Mouse (Mus musculus) heart, embryonic 16.5 days (tissue): ENCODE data around the gene Gja10. TPM values are rescaled to one million over a fixed set of nuclear protein-coding genes. Genes with fewer than 3 reads are reported as not detected.

Experiments used
- ATAC-seq: fragments of 200-750 bp; cut with Nextera tagmentation; replicated peaks from 2 replicates; pipeline ENCODE4 v1.8.0; 2017; ENCODE audit warnings: moderate number of reproducible peaks; ENCODE audit not compliant: insufficient read depth, low FRiP score; ENCODE audit errors: extremely low read depth
- H3K27ac ChIP-seq: fragments of 300-500 bp; sonication (generic); 2 replicates; pipeline ENCODE4 v1.5.1; 2014; ENCODE audit warnings: mild to moderate bottlenecking, low read length, control low read depth, moderate library complexity
- H3K27me3 ChIP-seq: fragments of 300-500 bp; sonication (generic); 2 replicates; pipeline ENCODE4 v1.6.1; 2014; ENCODE audit warnings: low read length, mixed read lengths; ENCODE audit not compliant: control insufficient read depth, insufficient read depth
- H3K36me3 ChIP-seq: fragments of 300-500 bp; sonication (generic); 2 replicates; pipeline ENCODE4 v1.6.1; 2014; ENCODE audit not compliant: control insufficient read depth, insufficient read depth
- H3K4me1 ChIP-seq: fragments of 300-500 bp; sonication (generic); 2 replicates; pipeline ENCODE4 v1.6.1; 2014; ENCODE audit warnings: low read length, mixed read lengths; ENCODE audit not compliant: control insufficient read depth, insufficient read depth
- H3K4me2 ChIP-seq: fragments of 300-500 bp; sonication (generic); 2 replicates; pipeline ENCODE4 v1.6.1; 2014; ENCODE audit warnings: low read depth, mild to moderate bottlenecking, control low read depth, low read length
- H3K4me3 ChIP-seq: fragments of 300-500 bp; sonication (generic); 2 replicates; pipeline ENCODE4 v1.5.1; 2014; ENCODE audit warnings: mild to moderate bottlenecking, control low read depth, low read length
- H3K9ac ChIP-seq: fragments of 300-500 bp; sonication (generic); 2 replicates; pipeline ENCODE4 v1.6.1; 2014; ENCODE audit warnings: low read length, control low read depth
- H3K9me3 ChIP-seq: fragments of 300-500 bp; sonication (generic); replicated peaks from 2 replicates; pipeline ENCODE4 v1.6.1; 2016; ENCODE audit warnings: low read length; ENCODE audit not compliant: control insufficient read depth
- WGBS: fragments of 180-500 bp; shearing (Covaris S2); extraction: QIAGEN DNeasy Blood & Tissue Kit; methylation state at CpG from one replicate; pipeline ENCODE4 v1.1.7; 2014; 5-methylcytosine and 5-hydroxymethylcytosine counted together
- polyA plus RNA-seq: library from polyadenylated mRNA; unstranded; fragments of >200 nt; fragmentation: Nextera tagmentation; extraction: Ambion mirVana; gene quantifications from 2 replicates; pipeline ENCODE4 v1.2.1, GENCODE M21; 2015

Gene Gja10
- not detected in 2 replicates for polyA plus RNA-seq

DNA sequence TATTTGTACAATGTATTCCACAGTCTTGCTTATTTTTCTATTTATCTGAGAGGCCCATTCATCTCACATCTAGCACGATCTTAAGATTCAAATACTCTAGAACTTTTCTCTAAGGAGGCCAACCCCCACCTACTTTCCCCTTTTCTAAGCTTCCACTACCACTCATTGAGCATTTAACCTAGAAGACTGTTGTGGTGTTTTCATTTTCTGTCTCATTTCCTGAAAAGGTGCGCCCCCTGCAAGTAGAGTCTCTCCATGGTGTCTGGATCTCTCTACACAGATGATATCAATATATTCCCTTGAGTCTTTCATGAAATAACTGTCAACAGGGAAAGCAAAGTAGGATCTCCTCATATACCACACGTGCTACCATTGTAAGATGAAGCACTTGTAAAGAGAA, at the start of gene Gja10:
Gja10 (minus strand) TSS at position 101 of the 400 bp plus-strand sequence.
- H3K36me3 ChIP-seq: no peaks in the 10 kb centered on the region
- H3K27me3 ChIP-seq: no peaks in the 10 kb centered on the region
- H3K27ac ChIP-seq: no peak within 1 kb of the TSS
- no peak within 1 kb of the TSS for H3K9ac ChIP-seq
- no peaks in the 10 kb centered on the region for H3K4me1 ChIP-seq
- ATAC-seq: no peak
- no peak within 1 kb of the TSS for H3K4me3 ChIP-seq
- H3K9me3 ChIP-seq: no peaks in the 10 kb centered on the region
- WGBS: 56% methylated on average over 3 of the region's 3 CpGs
- no peak within 1 kb of the TSS for H3K4me2 ChIP-seq

DNA sequence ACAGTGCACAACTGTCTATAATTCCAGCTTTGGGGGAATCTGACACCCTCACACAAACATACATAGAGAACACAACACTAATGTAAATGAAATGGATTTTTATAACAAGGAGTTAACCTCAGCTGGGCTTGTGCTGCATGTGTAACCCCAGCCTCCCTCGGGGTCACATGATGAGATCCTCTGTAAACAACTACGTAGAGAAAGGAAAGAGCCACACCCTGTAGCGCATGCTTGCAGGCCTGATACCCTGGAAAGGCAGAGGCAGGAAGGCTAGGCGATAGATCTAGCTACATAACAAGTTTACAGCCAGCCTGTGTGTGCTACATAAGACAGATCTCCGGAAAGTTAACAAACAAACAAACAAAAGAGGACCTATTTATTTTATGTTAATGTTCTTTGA, 49.1 kb upstream of the Gja10 start:
- H3K4me2 ChIP-seq: no peak overlapping the region
- no peak overlapping the region for H3K27ac ChIP-seq
- H3K27me3 ChIP-seq: no peaks in the 10 kb centered on the region
- no peak for ATAC-seq
- no peak overlapping the region for H3K4me3 ChIP-seq
- H3K36me3 ChIP-seq: peaks cover 20% of the 10 kb centered on the region
- H3K9ac ChIP-seq: no peak overlapping the region
- 78% methylated on average over 5 of the region's 5 CpGs for WGBS
- 0 out of 2 replicates have a peak, but pooled peaks cover 2% of the 10 kb centered on the region for H3K4me1 ChIP-seq
- no peaks in the 10 kb centered on the region for H3K9me3 ChIP-seq

DNA sequence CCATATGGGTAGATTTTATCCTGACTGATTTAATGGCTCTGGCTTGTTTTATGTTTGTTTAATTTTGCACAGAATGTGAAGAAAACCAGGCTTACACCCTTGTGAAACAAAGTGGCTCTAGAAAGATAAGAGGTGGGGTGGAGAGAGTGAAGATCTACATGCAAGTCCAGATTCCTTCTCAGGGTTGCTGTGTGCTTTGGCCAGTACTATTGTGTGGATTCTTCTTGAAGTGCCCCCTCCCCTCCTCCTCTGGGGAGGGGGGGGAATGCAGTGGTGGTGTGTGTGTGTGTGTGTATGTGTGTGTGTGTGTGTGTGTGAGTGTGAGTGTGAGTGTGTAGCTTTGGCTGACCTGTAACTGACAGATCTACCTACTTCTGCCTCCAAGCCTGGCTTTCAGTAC, 19.1 kb upstream of the Gja10 start:
- no peak overlapping the region for H3K4me3 ChIP-seq
- H3K4me2 ChIP-seq: no peak overlapping the region
- no peaks in the 10 kb centered on the region for H3K9me3 ChIP-seq
- peaks cover 5% of the 10 kb centered on the region for H3K4me1 ChIP-seq
- H3K9ac ChIP-seq: no peak overlapping the region
- no peaks in the 10 kb centered on the region for H3K27me3 ChIP-seq
- no peak overlapping the region for H3K27ac ChIP-seq
- no peaks in the 10 kb centered on the region; the same call in 1 of the 2 replicates for H3K36me3 ChIP-seq
- no peak for ATAC-seq

DNA sequence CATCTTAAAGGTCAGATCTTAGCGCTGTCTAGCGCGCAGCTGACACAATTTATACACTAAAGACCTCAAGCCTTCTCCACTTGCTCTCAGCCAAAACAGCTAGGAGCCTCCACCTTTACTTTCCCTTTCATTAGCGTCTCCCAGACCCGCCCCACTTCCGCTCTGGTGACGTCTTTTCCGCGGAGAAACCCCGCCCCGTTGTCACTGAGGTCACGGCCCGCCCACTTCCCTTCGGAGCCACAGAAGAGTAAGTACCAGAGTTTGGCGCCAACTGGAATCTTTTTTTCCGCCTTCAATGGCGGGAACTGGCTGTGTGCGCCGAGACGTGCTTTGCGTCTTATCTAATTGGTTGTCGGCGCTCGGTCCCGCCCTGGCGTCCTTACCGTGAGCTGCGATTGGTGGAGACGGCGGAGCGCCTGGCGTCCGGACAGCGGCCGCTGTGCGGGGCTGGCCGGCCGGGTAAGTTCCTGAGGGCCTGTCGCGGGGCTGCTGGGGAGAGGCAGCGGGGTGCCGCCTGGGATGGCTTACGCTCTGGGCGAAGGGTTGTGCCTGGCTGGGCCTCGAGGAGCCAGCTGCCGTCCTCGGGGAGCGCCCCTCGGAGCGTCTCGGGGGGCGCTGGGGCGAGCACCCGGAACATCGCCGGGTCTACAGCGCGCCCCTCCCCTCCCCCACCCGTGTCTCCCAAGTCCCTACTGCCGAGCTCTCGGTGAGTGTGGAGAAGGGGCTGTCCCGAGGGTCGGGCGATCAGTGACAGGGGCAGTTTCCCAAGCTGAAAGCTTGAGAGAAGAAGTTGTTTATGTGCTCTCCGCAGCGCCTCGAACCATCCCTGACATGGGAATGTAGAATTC, 12.7 kb upstream of the Gja10 start, which contains the start of gene Casp8ap2:
Casp8ap2 (plus strand) TSS at position 418 of the 848 bp plus-strand sequence.
- Histone ChIP-seq H3K4me1 (peaks cover 13% of the 10 kb centered on the region), H3K9me3 (no peaks in the 10 kb centered on the region), H3K27me3 (no peaks in the 10 kb centered on the region), H3K4me2 (peak within 1 kb of the TSS; percentile 70), H3K4me3 (peak within 1 kb of the TSS; percentile 81), H3K27ac (peak within 1 kb of the TSS; percentile 88), H3K9ac (peak within 1 kb of the TSS; percentile 94), H3K36me3 (no peaks in the 10 kb centered on the region)
- peak; percentile 98 for ATAC-seq
- under 1% methylated on average over 66 of the region's 67 CpGs for WGBS

DNA sequence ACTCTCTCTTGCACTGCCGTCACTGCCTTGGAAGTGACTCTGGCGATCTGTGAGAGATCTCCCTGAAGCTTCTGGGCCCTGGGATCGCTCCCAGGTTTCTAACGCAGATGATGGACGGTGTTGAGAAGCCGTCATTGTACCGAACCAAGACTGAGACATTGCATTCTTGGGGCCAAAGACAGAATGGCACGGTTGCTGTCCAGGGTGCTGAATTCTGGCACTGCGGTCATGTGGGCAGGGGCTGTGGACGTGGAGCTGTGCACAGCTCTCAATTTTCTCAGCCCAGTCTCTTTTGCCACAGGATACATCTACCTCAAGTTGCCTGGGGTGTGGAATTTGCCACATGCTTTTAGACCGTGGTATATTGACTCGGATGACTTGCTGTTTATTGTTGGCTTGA, 1.4 kb downstream of the Gja10 start:
- no peaks in the 10 kb centered on the region for H3K9me3 ChIP-seq
- no peak overlapping the region for H3K9ac ChIP-seq
- H3K4me3 ChIP-seq: no peak overlapping the region
- no peaks in the 10 kb centered on the region for H3K4me1 ChIP-seq
- no peak overlapping the region for H3K27ac ChIP-seq
- no peaks in the 10 kb centered on the region for H3K36me3 ChIP-seq
- ATAC-seq: no peak
- 17% methylated on average over 12 of the region's 12 CpGs for WGBS
- H3K27me3 ChIP-seq: no peaks in the 10 kb centered on the region
- H3K4me2 ChIP-seq: no peak overlapping the region

DNA sequence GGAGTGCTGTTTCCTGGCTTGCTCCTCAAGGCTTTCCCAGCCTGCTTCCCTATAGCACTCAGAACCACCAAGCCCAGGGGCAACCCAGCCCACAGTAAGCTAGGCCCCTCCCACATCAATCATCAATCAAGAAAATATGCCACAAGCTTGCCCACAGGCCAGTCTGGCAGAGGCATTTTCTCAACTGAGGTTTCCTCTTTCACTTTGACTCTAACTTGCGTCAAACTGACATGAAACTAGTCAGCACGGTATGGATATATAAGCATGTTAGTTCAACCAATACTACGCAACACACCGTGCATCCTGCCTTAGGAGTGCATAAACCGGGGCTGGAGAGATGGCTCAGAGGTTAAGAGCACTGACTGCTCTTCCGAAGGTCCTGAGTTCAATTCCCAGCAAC, 14.3 kb downstream of the Gja10 start:
- Histone ChIP-seq H3K36me3 (no peaks in the 10 kb centered on the region), H3K4me2 (no peak overlapping the region), H3K27ac (no peak overlapping the region), H3K27me3 (no peaks in the 10 kb centered on the region), H3K4me3 (no peak overlapping the region), H3K9ac (no peak overlapping the region), H3K4me1 (no peaks in the 10 kb centered on the region), H3K9me3 (no peaks in the 10 kb centered on the region)
- no peak for ATAC-seq
- WGBS: 80% methylated on average over 6 of the region's 6 CpGs

DNA sequence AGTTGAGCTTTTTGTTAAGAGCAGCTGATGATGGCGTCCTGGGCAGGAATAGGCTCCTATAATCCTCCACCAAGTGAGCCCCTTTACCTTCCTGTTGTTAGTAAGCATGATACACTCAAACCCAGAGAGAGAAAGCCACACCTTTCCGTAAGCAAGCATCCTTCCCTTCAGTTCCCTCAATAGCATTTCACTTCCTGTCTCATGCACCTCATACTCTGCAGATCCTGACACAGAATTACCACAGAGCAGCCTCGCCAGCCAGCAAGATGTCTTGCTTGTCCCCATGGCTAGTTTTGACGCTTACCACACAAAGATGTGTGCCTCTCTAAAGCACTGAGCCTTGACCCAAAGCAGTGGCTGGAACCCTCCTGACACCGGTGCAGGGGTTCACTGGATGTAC, 15.0 kb downstream of the Gja10 start:
- Histone ChIP-seq H3K4me3 (no peak overlapping the region), H3K36me3 (no peaks in the 10 kb centered on the region), H3K27ac (no peak overlapping the region), H3K27me3 (no peaks in the 10 kb centered on the region), H3K4me1 (no peaks in the 10 kb centered on the region), H3K9me3 (no peaks in the 10 kb centered on the region), H3K9ac (no peak overlapping the region), H3K4me2 (no peak overlapping the region)
- no peak for ATAC-seq
- WGBS: 80% methylated on average over 5 of the region's 5 CpGs

DNA sequence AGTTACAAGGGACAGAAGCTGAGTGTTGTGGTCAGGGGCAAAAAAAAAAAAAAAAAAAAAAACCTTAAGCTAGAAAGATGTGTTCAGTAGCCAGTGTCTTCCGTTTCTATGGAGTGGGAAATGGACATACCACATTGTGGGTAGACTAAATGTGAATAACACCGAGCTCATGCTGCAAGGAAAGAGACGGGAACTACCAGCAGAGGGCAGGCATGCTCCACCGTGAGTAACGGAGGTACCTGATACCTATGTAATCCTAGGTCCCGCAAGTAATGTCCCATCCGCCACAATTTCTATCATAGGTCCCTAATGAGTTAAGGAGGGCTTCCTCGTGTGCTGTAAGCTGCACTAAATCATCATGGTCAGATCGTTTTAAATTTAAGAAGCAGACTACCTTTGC, 16.0 kb downstream of the Gja10 start:
- Histone ChIP-seq H3K9me3 (no peaks in the 10 kb centered on the region), H3K9ac (no peak overlapping the region), H3K4me1 (no peaks in the 10 kb centered on the region), H3K4me2 (no peak overlapping the region), H3K27ac (no peak overlapping the region), H3K27me3 (no peaks in the 10 kb centered on the region), H3K36me3 (no peaks in the 10 kb centered on the region), H3K4me3 (no peak overlapping the region)
- 13% methylated on average over 9 of the region's 9 CpGs for WGBS
- ATAC-seq: 0 out of 2 replicates have a peak, but pooled peaks have one; percentile 41

DNA sequence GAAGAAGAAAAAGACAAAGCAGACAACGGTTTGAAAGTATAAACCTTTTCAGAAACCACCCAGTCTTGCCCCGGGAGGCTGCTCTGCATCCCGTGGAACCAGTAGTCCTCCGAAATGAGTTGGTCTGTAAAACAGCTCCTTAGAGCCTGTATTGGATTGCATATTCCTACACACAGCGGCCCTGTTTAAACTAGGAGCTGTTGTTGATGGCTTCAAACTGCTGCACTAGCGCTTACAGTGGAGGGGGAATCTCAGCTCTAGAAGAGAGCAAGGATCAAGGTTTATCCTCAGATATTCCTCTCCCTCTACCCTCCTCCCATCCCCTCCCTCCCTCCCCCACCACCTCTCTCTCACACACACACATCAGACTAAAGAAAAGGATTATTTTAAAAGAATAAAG, 18.4 kb downstream of the Gja10 start:
- no peaks in the 10 kb centered on the region for H3K9me3 ChIP-seq
- H3K9ac ChIP-seq: no peak overlapping the region
- H3K27me3 ChIP-seq: no peaks in the 10 kb centered on the region
- no peak overlapping the region for H3K27ac ChIP-seq
- H3K4me2 ChIP-seq: no peak overlapping the region
- 73% methylated on average over 6 of the region's 6 CpGs for WGBS
- peaks cover 4% of the 10 kb centered on the region; the same call in 1 of the 2 replicates for H3K4me1 ChIP-seq
- H3K4me3 ChIP-seq: no peak overlapping the region
- no peaks in the 10 kb centered on the region for H3K36me3 ChIP-seq
- ATAC-seq: no peak
